Mouse (Mus musculus) left cerebral cortex, adult 11 months (tissue): Measurements from ENCODE around the gene Hmx3.

Experiments used
- DNase-seq: peaks from one replicate; pipeline ENCODE4 v3.0.0; 2022; ENCODE audit warnings: low spot score

Hmx3 gene

GRCm38 (mm10) chr7:131556541-131557271 lies 14.0 kb downstream of the Hmx3 start:
- no peak for DNase-seq

- DNase-seq, result no peak
Observed at GRCm38 (mm10) chr7:131557751-131558150, 15.1 kb downstream of the Hmx3 start.

- peak; percentile 92 for DNase-seq
Observed at GRCm38 (mm10) chr7:131559986-131560696, 17.5 kb downstream of the Hmx3 start, which contains the start of gene Bub3. Bub3 (plus strand) TSS chr7:131560222.

- no peak for DNase-seq
Observed at GRCm38 (mm10) chr7:131560697-131561042, 18.0 kb downstream of the Hmx3 start.

GRCm38 (mm10) chr7:131575246-131575645 lies 32.6 kb downstream of the Hmx3 start:
- DNase-seq, result no peak

GRCm38 (mm10) chr7:131582178-131582577 lies 39.5 kb downstream of the Hmx3 start:
- DNase-seq, result no peak

- DNase-seq, result no peak
Observed at GRCm38 (mm10) chr7:131585551-131585950, 42.9 kb downstream of the Hmx3 start.
